Mouse (Mus musculus) urinary bladder, postnatal 25 days (tissue): ENCODE data around the gene Rxra.

Experiments used
- DNase-seq: peaks from one replicate; pipeline ENCODE4 v3.0.0; 2022; ENCODE audit warnings: low spot score

The Rxra gene

GRCm38 (mm10) chr2:27764256-27764936 is 88.2 kb downstream of the Rxra start:
- DNase-seq = peak; percentile 61

GRCm38 (mm10) chr2:27764937-27765319 is 88.7 kb downstream of the Rxra start:
- peak; percentile 90 for DNase-seq

- DNase-seq = no peak
Observed at GRCm38 (mm10) chr2:27767773-27768172, 91.5 kb downstream of the Rxra start.

- DNase-seq = no peak
Observed at GRCm38 (mm10) chr2:27769701-27770100, 93.5 kb downstream of the Rxra start.

- peak; percentile 66 for DNase-seq
Observed at GRCm38 (mm10) chr2:27770205-27770604, 94.0 kb downstream of the Rxra start.

GRCm38 (mm10) chr2:27771936-27772335 is 95.7 kb downstream of the Rxra start:
- peak; percentile 90 for DNase-seq

- DNase-seq = no peak
Observed at GRCm38 (mm10) chr2:27772841-27773388, 96.7 kb downstream of the Rxra start.

- DNase-seq = peak; percentile 53
Observed at GRCm38 (mm10) chr2:27773980-27774730, 97.9 kb downstream of the Rxra start.

GRCm38 (mm10) chr2:27775006-27775405 is 98.8 kb downstream of the Rxra start:
- DNase-seq = no peak

- no peak for DNase-seq
Observed at GRCm38 (mm10) chr2:27775625-27776024, 99.4 kb downstream of the Rxra start.

- DNase-seq = no peak
Observed at GRCm38 (mm10) chr2:27777756-27778155, 101.5 kb downstream of the Rxra start.

GRCm38 (mm10) chr2:27778289-27778688 is 102.0 kb downstream of the Rxra start:
- DNase-seq = no peak

- no peak for DNase-seq
Observed at GRCm38 (mm10) chr2:27779291-27779866, 103.1 kb downstream of the Rxra start.

GRCm38 (mm10) chr2:27780162-27780561 is 103.9 kb downstream of the Rxra start:
- DNase-seq = no peak

- DNase-seq = no peak
Observed at GRCm38 (mm10) chr2:27785363-27785762, 109.1 kb downstream of the Rxra start.

- no peak for DNase-seq
Observed at GRCm38 (mm10) chr2:27785973-27786417, 109.8 kb downstream of the Rxra start.

GRCm38 (mm10) chr2:27791571-27791970 is 115.3 kb downstream of the Rxra start:
- DNase-seq = no peak

GRCm38 (mm10) chr2:27799018-27799417 is 122.8 kb downstream of the Rxra start:
- no peak for DNase-seq

GRCm38 (mm10) chr2:27801041-27801440 is 124.8 kb downstream of the Rxra start:
- no peak for DNase-seq

- peak; percentile 38 for DNase-seq
Observed at GRCm38 (mm10) chr2:27802493-27802892, 126.3 kb downstream of the Rxra start.

GRCm38 (mm10) chr2:27806691-27807090 is 130.5 kb downstream of the Rxra start:
- DNase-seq = no peak

GRCm38 (mm10) chr2:27807684-27808083 is 131.4 kb downstream of the Rxra start:
- no peak for DNase-seq

GRCm38 (mm10) chr2:27809897-27810296 is 133.7 kb downstream of the Rxra start:
- no peak for DNase-seq
